Mouse (Mus musculus): Measurements from ENCODE around the gene Wdr41.

- TF ChIP-seq CTCF (IDR thresholded peaks at IDR 0.05; ENCODE audit: borderline replicate concordance, insufficient read depth, low read depth, low read length) (no peak), POLR2A (IDR thresholded peaks at IDR 0.05; ENCODE audit: borderline replicate concordance, insufficient read depth, low read length) (no peak)
These were observed 94.1 kb downstream of the Wdr41 start for GRCm38 (mm10) chr13:95070268-95070667.

Measured in cerebellum, adult 2 months (tissue).